Mouse (Mus musculus) A20 (cell line): ENCODE measurements around the gene Vwce.

Experiments used
- DNase-seq: peaks from one replicate; pipeline ENCODE4 v3.0.0-alpha.2; 2011; ENCODE audit warnings: low read depth, low spot score

The Vwce gene

DNA sequence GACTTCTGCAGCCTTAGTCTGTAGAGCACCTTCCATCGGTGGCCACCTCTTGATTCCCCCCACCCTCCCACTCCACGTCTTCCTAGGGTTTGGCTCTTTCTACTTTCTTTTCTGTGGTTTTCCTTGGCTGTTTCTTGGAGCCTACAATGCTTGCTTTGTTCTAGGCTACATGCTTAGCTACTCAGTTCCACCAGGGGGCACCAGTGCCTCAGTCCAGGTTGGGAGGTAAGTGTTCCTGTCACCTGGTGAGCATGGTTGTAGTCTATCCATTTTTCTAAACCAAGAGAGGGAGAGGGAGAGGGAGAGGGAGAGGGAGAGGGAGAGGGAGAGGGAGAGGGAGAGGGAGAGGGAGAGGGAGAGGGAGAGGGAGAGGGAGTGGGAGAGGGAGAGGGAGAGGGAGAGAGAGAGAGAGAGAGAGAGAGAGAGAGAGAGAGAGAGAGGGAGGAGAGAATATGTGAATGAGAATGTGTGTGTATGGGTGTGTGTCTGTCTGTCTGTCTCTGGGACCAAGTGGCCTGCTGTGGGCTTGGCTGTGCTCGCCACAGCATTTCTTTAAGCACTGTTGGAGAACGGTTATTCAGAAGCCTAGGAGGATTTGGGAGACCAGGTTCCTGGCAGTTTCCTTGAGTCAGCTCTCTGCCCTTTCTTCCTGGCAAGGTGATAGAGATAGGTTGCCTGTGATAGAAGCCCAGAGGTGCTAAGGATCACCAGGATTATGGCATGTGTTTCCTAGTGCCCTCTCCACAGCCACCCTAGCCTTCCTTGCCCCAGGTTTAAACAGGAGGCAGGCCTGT lies 80.9 kb downstream of the Vwce start:
- DNase-seq = peak; percentile 64

DNA sequence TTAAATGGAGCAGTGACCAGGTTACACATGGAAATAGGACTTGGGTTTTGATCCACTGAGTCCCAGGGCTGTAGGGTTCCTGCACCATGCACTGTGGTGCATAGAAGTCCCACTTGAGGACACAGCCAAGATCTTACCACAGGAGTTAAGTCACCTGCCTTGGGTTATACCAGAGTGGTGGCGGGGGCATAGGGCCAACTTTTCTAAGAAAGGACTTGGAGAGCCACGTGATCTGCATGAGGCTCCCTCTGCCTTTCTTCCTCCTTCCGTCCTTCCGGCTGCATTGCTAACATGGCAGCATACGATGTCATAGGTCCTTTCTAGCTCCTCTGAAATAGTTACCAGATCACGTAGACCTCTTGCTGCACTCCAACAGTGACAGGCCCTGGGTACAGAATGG lies 81.5 kb downstream of the Vwce start:
- no peak for DNase-seq
